Mouse (Mus musculus) E14TG2a.4 (cell line): ENCODE results near the gene Hist1h1c.

Experiments used
- CTCF ChIP-seq: conservative IDR thresholded peaks from 2 replicates; pipeline ENCODE4 v1.5.1; 2014; ENCODE audit warnings: low read length
- NANOG ChIP-seq: IDR thresholded peaks from 2 replicates; pipeline ENCODE4 v1.6.1; 2014; ENCODE audit warnings: borderline replicate concordance, low read length, mixed read lengths
- POU5F1 ChIP-seq: IDR thresholded peaks from 2 replicates; pipeline ENCODE4 v1.6.1; 2014; ENCODE audit warnings: low read length, borderline replicate concordance

DNA sequence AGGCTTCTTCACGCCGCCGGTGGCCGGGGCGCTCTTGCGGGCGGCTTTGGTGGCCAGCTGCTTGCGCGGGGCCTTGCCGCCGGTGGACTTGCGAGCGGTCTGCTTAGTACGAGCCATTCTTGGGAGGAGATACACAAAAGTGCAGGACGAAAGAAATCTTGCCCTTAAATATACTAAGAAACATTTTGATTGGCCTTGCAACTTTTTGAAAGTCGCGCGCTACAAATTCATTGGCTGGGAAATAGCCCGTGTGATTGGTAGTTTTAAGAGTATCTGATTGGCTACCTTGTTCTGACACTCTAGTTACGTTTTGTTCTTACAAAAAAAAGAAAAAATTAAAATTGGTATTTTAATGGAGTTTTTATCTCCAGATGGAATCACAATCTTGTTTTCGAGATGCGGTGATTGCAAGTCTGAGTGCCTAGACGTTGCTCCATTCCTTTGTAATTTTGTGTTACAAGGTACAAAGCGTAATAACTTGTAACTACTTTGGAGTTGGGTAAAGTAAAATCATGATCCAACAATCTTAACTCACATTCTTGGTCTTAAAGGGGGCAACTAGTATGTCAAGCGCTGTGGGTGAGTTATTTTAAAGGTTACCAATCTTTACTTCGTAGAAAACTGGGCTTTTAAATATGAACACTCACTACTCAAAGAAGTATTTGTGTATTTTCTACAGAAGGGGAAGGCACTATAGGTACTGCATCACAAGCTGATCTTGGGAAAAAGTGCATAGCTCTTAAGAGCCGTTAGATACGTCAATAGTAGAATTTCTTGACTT is 7.0 kb downstream of the Hist1h1c start, which contains the start of gene Hist1h3c:
- TF ChIP-seq CTCF (no peak), NANOG (no peak), POU5F1 (no peak)
